Mouse (Mus musculus) ovary, postnatal 14 days (tissue): ENCODE data around the gene Ensa.
"Not testable (repeated sequence)": the region's sequence is repeated elsewhere in the genome, so short reads cannot be mapped to it uniquely, and the experiment has no call there.

ENCODE experiments used
- DNase-seq: peaks from one replicate; pipeline ENCODE4 v3.0.0; 2022; ENCODE audit warnings: low spot score

The Ensa gene

GRCm38 (mm10) chr3:95663486-95663885 lies 38.7 kb downstream of the Ensa start:
- no peak for DNase-seq

- no peak for DNase-seq
These were observed 39.3 kb downstream of the Ensa start for GRCm38 (mm10) chr3:95663969-95664608.

- DNase-seq: no peak
These were observed 40.2 kb downstream of the Ensa start for GRCm38 (mm10) chr3:95664940-95665352.

- DNase-seq: no peak
These were observed 41.5 kb downstream of the Ensa start for GRCm38 (mm10) chr3:95666124-95666844.

GRCm38 (mm10) chr3:95667521-95667920 lies 42.7 kb downstream of the Ensa start:
- no peak for DNase-seq

- DNase-seq: no peak
These were observed 43.2 kb downstream of the Ensa start for GRCm38 (mm10) chr3:95668026-95668425.

- no peak for DNase-seq
These were observed 44.0 kb downstream of the Ensa start for GRCm38 (mm10) chr3:95668589-95669308.

GRCm38 (mm10) chr3:95669309-95669665 lies 44.5 kb downstream of the Ensa start:
- no peak for DNase-seq

- DNase-seq: not testable (repeated sequence)
These were observed 45.6 kb downstream of the Ensa start for GRCm38 (mm10) chr3:95670419-95670818.

- no peak for DNase-seq
These were observed 46.4 kb downstream of the Ensa start for GRCm38 (mm10) chr3:95671201-95671600.

- DNase-seq: no peak
These were observed 47.7 kb downstream of the Ensa start for GRCm38 (mm10) chr3:95672461-95672860.

- no peak for DNase-seq
These were observed 48.3 kb downstream of the Ensa start for GRCm38 (mm10) chr3:95672861-95673706.

- no peak for DNase-seq
These were observed 49.0 kb downstream of the Ensa start for GRCm38 (mm10) chr3:95673707-95674211.

- no peak for DNase-seq
These were observed 49.4 kb downstream of the Ensa start for GRCm38 (mm10) chr3:95674236-95674635.

- no peak for DNase-seq
These were observed 50.0 kb downstream of the Ensa start for GRCm38 (mm10) chr3:95674812-95675211.

- DNase-seq: peak; percentile 59
These were observed 50.7 kb downstream of the Ensa start for GRCm38 (mm10) chr3:95675301-95676092.

- DNase-seq: peak; percentile 68
These were observed 52.1 kb downstream of the Ensa start for GRCm38 (mm10) chr3:95676745-95677419.

- DNase-seq: no peak
These were observed 52.8 kb downstream of the Ensa start for GRCm38 (mm10) chr3:95677420-95678090.

- no peak for DNase-seq
These were observed 54.8 kb downstream of the Ensa start for GRCm38 (mm10) chr3:95679551-95679950.

GRCm38 (mm10) chr3:95680673-95681072 lies 55.9 kb downstream of the Ensa start:
- no peak for DNase-seq
